Mouse (Mus musculus) retina, embryonic 14.5 days (tissue): ENCODE data around the gene Them7.

Source experiments
- DNase-seq: peaks from one replicate; pipeline ENCODE4 v3.0.0-alpha.2; 2015; ENCODE audit warnings: low spot score

The Them7 gene

DNA sequence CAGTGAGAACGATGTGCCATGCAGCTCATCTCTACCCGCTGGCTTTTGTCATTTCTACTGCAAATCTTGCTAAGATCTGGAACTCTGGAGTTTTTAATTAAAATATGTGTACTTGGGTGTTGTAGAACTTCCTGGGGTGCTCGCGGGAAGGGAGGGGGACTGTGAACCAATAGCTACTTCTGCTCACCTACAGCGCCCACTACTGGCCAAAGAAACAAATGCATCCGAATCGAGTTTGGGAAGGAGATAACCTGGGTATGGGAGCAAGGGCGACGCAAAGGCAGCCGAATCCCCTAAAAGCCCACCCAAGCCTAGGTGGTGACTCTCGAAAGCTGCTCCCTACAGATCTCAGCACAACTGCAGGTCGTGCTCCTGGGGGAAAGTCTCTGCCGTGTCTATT lies 87.3 kb downstream of the Them7 start:
- peak; percentile 30 for DNase-seq

DNA sequence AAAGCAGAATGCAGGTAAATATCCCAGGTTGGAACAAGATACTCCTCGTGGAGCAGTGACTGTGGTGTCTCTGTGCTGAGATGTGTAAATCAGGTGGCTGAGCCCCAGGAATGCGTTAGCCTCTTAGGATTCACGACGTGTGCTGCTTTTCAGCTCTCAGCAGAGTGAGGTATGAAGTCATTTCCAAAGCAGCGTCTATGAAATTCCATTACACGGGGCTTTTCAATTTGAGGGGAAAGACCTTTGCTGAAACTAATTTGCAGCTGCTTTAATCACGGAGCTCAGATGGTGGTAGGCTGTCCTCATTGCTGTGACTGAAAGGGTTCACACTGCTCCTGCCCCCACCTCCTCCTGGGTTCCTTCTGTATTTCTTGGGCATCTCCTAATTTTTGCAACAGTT lies 87.9 kb downstream of the Them7 start:
- DNase-seq: peak; percentile 21

DNA sequence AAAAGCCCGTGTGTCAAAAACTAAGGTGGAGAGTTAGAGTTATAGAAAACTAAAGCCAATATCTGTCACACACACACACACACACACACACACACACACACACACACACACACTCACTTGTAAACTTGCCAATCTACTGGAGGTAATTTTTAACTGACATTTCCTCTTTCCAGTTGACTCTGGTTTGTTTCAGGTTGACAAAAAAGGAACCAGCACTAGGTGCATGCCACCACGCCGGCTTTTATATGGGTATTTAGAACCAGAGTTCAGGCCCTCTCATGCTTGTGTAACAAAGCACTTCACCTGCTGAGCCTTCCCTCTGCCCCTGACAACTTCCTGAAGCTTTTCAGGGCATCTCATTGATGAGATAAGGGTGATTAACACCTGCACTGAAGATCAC lies 89.0 kb downstream of the Them7 start:
- DNase-seq: no peak

DNA sequence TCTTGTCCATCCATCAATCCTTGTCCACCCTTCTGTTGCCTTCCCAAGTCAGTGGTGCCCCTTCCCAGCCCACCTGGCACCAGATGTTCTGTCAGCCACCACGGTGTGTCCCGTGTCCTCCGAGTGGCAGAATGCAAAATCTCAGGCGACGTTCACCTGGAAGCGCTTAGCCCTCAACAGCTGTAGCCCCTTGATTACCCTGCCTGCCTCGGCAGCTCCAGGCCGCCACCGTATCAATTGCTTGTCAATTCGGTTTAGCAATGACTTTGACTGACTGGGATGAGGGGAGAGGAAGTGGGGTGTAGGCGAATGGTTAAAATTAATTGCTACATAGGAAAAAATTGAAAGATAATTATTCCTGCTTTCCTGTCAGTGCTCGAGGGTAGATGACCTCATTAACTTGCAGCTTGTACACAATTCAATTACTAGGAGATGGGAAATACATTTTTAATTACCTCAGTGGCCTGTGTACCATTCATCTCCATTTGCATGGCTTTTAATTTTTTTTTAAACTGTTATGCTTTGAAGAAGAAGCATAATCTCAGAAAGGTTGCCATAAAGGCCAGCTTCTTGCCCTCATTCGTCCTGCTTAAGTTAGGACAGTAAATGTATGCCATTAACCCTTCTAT lies 93.5 kb downstream of the Them7 start:
- no peak for DNase-seq

DNA sequence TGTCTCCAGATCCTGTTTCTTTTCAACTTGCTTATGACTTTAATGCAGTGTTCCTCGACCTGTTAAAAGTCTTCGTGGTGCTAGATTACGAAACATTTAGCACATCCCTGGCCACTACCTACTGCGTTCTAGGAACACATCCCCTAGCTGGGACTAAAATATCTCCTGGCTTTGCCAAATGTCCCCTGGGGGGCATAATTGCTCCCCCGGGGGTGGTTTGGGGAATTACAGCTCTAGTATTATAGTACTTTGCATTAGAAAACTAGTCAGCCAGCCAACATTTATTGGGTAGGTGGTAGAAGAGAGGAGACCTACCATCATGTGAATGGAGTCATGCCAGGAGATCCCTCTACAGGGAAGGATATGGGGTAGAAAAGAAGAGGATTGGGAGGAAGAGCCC lies 101.9 kb downstream of the Them7 start:
- DNase-seq: no peak

DNA sequence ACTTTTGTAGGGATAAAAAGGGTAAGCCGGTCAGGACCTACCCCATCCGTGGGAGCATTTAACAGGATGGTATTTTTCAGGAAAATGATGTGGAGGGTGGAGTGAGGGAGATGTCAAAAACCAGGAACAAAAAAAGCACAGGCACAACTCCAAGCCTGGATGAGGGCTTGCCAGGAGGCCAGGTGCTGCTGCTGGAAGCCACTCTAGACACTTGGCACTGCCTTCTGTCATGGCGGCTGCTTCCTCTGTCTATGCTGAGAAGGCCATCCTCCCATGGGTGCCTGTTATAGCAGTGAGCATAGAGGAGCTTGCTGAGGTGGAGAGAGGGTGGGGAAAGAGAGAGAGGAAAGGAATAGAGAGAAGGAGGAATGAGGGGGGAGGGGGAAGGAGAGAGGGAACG lies 105.9 kb downstream of the Them7 start:
- DNase-seq: no peak

DNA sequence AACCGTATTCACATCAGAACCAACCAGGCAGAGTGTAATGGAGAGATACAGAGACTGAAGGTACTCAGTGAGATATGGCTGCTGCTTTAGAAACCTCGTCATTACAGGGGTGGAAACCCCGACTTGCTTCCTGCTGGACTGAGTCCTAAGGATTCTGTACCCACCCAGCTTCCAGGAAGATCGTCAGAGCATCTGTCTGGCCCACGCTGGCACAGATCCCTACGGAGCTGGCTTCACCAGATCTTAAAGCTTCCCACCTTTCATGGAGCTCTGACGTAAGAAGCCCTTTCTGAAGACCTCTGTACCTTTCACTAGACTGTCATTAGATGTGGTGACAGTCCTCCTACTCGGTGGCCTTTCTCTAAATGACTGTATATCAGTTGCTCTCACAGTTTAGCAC lies 109.0 kb downstream of the Them7 start:
- DNase-seq: no peak

DNA sequence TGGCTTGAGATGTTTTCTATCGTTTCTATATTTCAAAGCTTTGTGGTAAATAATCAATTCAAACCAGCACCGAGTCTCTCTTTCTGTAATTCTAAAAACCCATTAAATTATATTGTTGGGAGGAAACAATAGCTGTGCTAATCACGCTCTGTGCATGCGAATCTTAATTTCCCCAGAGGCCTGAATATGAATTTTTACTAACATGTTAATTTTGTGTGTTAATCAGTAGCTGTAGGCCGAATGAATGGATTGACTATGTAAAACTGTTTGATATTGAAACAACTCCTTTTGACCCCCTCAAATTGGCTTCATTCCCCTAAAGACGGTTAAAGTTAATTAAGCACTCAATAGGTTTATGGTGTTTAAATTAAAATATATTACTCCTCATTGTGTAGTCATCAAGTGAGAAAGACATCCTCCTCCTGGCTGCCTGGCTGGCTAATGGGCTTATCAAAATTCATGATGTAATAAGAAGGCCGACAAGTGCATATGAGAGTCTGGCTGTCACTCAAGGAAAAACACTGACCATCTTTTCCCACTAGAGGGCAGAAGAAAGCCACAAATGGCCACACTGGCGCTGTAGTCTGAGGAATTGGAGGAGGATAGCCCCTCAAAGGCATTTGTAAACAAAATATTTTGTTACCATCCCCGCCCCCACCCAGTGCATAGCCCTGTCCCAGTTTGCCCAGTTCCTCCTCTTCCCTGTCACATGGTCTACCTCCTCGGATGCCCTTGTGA lies 110.0 kb downstream of the Them7 start:
- DNase-seq: peak; percentile 95

DNA sequence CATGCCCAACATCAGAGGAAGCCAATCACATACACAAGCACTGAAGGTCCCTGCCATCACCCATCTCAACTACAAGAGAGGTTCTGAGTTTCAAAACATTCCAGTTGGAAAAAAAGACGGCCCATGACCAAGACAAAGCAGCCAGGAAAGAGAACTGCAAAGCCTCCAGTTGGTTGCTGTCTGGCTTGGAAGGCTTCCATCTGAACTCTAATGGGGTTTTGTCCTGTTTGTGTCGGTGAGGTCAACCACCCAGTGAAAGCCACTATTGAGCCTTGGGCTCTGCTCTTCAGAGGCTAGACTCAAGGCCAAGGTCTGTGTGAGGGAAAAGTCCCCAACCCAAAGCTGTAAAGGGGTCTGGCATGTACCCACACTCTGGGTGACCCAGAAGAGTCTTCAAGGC lies 111.5 kb downstream of the Them7 start:
- no peak for DNase-seq

DNA sequence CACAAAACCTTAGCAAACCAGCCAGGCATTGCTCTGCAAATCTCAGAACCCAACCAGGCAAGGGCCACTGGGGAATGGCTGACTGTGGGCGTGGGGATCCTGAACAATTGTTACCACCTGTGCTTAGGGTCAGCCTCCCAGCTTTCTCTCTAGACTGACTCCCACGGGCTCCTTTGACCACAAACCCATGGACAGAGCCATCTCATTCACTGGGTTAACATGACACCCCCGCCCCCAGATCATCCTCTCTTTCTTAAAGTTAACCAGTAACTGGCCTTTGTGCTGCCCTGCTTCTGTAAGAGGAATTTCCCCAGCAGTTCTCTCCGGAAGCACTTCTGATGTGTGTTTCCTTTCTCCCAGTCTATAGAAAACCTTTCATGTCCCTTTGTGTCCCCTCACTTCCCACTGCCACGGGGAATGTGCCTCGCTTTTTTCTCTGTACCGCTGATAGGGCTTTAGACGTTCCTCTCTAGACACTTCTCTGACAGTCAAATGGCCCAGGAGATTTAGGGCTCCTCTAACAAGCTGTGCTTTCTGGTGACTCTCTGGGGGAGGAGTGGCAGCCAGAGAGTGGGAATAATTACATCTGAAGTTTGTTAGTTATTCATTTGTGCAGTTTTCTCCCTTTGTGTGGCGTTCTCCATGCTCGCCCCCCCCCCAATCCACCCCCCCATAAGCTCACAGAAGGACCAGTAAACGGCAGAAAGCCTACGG lies 112.4 kb downstream of the Them7 start:
- DNase-seq: peak; percentile 35

DNA sequence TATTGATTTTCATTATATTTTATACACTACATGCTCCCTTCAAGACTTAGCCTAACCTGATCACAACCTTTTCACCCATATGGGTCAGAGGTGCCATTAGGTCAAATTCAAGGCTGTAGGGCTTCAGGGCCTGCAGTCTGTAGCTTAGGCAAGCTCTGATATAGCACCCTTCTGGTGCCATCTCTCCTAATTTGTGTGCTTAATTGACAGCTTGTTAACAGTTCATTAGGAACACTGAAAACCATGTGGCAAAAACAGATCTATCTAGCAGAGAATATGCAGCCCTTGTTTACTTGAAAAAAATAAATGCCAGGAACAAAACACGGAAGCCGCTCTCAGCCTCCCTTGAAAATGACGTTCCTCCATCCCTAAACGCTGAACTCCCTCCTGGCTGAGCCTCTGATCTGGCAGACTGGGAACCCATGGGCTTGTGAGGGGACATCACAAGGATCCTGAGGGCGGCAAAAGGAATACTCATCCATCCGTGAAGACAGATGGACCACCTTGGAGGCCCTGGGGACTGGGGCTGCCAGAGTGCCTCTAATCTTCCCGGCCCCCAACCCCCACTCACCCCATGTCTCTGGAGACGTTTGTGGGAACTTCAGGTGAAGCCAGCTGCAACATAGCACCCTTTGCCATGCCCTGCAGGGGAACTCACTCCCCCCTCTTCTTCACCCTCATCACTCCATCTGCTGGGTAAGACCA lies 113.2 kb downstream of the Them7 start:
- DNase-seq: peak; percentile 65

DNA sequence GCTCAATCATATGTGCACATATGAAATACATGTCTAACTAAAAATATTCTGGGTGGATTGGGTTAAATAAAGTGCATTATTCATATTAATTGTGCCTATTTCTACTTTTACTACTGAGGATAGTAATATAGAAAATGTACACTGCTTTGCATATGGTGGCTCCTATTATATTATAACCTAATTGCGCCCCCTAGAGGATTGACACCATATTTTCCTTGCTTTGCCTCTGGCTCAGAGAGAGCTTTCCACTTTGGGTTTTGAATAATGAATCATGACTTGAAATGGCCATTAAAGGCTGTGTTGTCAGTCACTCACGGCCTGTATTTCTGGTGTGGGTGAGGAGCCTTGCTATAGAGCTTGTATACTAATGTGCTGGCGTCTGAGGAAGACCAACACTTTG lies 115.9 kb downstream of the Them7 start:
- peak; percentile 58 for DNase-seq

DNA sequence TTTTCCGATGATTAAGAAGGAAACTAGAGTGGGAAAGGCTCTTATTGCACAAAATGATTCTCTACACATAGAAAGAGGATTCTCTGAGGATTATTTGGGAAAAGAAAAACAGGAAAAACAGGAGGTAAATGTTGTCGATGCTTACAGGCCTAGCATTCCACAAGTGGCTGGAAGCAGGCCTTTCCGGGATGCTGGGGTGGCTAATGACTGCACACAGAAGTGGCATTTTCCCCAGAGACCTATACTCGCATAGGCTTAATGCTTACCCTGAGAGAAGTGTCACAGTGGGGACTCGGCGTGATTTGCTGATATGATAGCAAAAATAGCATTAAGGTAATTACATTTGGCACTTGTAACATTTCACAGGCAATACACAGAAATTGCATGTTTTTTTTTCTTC lies 124.8 kb downstream of the Them7 start:
- no peak for DNase-seq

DNA sequence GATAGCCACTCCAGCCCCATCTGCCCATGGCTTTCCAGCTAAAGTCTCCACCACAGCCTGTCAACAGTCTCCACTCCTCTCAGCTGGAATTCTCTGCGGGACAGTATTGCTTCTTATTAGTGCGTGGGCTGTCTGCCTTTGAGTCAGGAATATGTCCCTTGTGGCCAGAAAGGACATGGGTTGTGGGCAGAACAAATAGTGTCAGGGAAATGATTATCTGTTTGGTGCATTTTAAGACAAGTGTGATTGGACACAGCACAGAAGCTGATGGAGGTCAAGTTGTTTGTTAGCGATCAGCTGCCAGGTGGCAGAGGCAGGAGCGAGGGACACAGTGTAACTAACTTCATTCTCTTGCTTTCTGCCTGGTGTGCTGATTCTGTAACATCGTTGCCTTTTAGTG lies 132.7 kb downstream of the Them7 start:
- no peak for DNase-seq

DNA sequence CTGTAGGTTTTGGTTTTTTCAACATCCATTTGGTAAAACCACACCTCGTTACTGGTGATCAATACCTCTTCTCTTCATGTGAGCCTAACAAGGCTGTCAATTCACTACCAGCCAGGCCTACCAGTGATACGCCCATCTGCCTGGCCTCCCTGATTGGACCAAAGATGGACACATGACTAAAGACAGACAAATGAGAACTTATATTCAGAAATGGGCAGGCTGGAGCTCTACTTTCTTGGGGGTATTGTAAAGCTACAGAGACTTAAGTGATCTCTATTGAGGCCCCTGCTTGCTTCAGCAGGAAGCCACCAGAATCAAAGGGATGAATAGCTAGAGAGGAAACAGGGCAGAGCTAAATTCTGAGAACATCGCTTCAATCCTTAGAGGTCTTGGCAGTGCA lies 133.9 kb downstream of the Them7 start:
- DNase-seq: no peak

DNA sequence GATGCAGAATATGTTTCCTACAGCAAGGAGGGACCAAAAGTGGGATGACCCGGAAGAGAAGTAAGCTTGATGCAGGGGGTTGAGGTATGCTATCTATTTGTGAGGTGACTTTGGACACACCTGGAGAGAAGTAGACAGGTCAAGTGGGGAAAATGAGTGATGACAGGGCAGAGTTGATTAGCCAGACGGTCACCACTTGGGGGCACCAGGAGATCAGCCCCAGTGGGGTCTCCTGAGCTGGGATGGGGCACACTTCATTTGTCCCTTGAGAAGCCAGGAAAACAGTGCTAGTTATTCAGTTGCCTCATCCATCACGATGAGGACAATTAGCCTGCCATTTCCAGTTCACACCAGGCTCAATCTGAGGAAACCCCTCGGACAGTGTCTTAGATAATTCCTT lies 143.5 kb downstream of the Them7 start:
- no peak for DNase-seq

DNA sequence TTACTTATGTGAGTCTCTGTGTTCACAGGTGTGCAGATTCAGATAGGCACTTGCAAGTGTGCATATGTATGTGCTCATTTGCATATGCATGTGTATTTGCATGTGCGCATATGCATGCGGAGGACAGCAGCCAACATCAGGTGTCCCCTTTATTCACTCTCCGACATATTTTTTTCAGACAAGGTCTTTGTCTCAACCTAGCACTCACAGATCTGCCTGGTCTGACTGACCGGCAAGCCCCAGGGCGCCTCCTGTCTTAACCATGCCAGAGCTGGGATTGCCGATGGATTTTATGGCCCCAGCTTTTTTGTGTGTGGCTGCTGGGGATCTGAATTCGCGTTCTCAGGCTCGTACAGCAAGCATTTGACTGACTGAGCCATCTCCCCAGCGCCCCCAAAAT lies 146.1 kb downstream of the Them7 start:
- DNase-seq: peak; percentile 52

DNA sequence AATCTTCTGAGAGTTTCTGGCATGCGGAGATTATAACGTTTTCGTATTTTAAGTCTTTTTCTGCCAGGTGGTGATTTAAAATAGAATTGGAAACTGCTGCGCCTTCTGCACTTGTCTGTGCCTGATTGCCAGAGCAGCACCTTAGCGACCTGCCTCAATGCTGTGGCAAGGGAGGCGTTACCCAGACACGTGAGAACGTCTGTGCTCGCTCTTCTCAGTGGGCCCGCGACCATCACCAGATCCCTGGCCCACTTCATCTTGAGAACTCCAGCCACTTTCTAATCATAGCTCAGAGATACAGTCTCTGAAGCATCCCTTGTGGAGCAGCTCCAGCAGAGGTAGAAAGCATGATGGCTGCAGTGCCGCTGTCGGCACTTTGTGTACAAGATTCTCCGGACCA lies 146.6 kb downstream of the Them7 start:
- peak; percentile 41 for DNase-seq

DNA sequence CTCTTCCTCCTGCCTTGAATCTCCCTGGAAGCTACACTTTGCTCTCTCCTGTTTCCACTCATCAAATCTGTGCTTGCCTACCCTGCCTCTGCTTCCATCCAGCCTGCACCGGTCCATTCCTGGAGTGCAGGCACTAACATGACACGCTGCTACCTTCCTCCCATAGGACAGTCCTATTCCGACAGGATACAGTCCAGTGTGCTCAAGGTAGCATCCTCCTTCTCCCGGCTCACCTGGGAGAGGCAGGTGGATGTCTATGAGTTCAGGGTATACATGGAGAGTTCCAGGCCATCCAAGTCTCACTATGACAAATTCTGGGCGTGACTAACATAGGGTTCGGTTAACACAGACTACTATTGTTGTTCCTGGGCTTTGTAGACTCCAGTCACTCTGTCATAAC lies 148.0 kb downstream of the Them7 start:
- no peak for DNase-seq

DNA sequence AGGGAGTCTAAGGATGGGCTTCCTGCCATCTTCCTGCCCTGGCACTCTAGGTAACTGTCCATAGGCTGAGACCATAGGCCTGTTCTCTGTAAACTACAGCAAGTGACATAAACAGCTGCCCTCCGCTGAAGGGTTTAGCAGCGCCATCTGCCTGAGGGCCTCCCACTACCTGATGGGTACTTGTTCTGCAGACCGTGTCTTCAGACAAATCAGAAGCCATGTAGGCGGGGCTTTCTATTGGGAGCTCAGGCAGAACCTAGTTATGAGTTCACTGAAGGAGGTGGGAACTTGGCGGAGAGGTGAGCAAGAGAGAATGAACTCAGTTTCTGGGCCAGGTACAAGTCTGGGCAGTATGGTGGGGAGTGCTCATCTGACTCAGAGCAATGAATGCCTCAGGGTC lies 148.6 kb downstream of the Them7 start:
- no peak for DNase-seq

DNA sequence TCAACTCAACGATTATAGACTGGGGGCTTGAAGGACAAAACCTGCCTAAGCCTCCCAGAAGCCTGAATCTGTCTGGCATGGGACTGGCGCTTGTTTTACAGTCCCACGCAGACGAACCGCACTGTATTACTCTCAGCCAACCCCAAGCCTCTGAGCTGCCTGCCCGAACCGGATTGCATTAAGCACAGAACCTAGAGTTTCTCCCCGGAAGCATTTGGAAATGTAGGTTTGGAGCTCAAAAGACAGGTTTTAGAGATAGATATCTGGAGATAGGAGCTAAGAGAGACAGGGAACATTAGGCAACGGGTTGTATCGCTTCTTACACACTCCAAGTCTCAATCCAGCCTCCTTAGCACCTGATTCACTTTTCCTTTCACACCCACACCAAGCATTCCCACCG lies 149.5 kb downstream of the Them7 start:
- DNase-seq: no peak

DNA sequence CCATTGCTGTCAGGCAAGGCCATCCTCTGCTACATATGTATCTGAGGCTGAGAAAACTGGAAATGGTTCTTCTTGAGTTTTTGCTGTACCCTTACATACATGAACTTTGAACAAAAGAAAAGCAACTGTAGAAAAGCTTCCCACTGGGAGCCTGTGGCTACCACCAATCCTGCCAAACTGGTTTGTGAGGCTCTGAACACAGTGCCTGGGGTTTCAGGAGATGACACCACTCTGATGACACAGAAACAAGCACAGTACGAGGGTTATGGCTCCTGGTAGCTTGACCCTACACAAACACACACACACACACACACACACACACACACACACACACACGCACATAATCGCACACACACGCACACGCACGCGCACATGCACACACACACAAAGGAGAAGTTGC lies 151.1 kb downstream of the Them7 start:
- DNase-seq: no peak

DNA sequence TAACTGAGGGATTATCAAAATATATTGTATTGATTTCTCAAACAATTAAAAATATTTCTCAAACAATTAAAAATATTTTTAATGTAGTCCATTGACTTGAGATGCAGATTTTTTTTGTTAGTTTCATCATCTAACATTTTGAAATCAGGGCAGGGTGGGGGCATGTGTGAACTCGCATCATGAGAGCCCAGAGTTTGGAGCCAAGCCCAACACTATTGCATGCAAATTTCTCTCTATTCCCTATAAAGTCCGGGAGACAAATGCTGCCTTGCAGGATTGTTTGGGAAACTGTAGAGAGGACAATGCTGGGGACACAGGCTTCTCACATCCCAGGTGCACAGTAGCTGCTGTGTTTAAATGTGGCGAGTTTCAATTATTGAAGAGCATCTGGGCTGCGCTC lies 151.6 kb downstream of the Them7 start:
- no peak for DNase-seq
